Mouse (Mus musculus): ENCODE results near the gene Lst1. TPM values are rescaled to one million over a fixed set of nuclear protein-coding genes. Genes with fewer than 3 reads are reported as not detected.

Gene Lst1
- polyA plus RNA-seq, 1 experiment from 2014 or later: 4.7 TPM

GRCm38 (mm10) chr17:35167794-35168193, 20.4 kb downstream of the Lst1 start:
- Histone ChIP-seq H3K9ac (ENCODE audit: low read depth, low read length) (no peak overlapping the region), H3K36me3 (ENCODE audit: control insufficient read depth, insufficient read depth, low read length) (no peaks in the 10 kb centered on the region), H3K4me3 (ENCODE audit: low read depth, low read length) (no peak overlapping the region), H3K4me2 (ENCODE audit: low read length) (no peak overlapping the region), H3K27ac (ENCODE audit: low read length) (no peak overlapping the region), H3K27me3 (ENCODE audit: control insufficient read depth, insufficient read depth, low read depth, low read length) (no peaks in the 10 kb centered on the region), H3K4me1 (ENCODE audit: control insufficient read depth, insufficient read depth, low read length) (peaks cover 16% of the 10 kb centered on the region), H3K9me3 (replicated peaks; ENCODE audit: control insufficient read depth, low read length, poor library complexity, severe bottlenecking) (no peaks in the 10 kb centered on the region)
- ATAC-seq: no peak
- 88% methylated on average over 7 of the region's 7 CpGs for WGBS

- Histone ChIP-seq H3K4me2 (ENCODE audit: low read length) (peak overlapping the region; percentile 66), H3K9me3 (replicated peaks; ENCODE audit: control insufficient read depth, low read length, poor library complexity, severe bottlenecking) (no peaks in the 10 kb centered on the region), H3K36me3 (ENCODE audit: control insufficient read depth, insufficient read depth, low read length) (no peaks in the 10 kb centered on the region; the same call in 1 of the 2 replicates), H3K4me3 (ENCODE audit: low read depth, low read length) (peak overlapping the region; percentile 99), H3K4me1 (ENCODE audit: control insufficient read depth, insufficient read depth, low read length) (peaks cover 27% of the 10 kb centered on the region), H3K27me3 (ENCODE audit: control insufficient read depth, insufficient read depth, low read depth, low read length) (no peaks in the 10 kb centered on the region), H3K27ac (ENCODE audit: low read length) (peak overlapping the region; percentile 99), H3K9ac (ENCODE audit: low read depth, low read length) (peak overlapping the region; percentile 63; the same call in 1 of the 2 replicates)
- ATAC-seq: no peak
- WGBS: 66% methylated on average over 8 of the region's 8 CpGs
These were observed 21.7 kb downstream of the Lst1 start for GRCm38 (mm10) chr17:35166352-35167035.

GRCm38 (mm10) chr17:35165451-35166155, 22.6 kb downstream of the Lst1 start:
- Histone ChIP-seq H3K36me3 (ENCODE audit: control insufficient read depth, insufficient read depth, low read length) (peaks cover 8% of the 10 kb centered on the region), H3K4me1 (ENCODE audit: control insufficient read depth, insufficient read depth, low read length) (peaks cover 29% of the 10 kb centered on the region), H3K4me3 (ENCODE audit: low read depth, low read length) (peak overlapping the region; percentile 99), H3K27me3 (ENCODE audit: control insufficient read depth, insufficient read depth, low read depth, low read length) (no peaks in the 10 kb centered on the region), H3K27ac (ENCODE audit: low read length) (peak overlapping the region; percentile 99), H3K4me2 (ENCODE audit: low read length) (peak overlapping the region; percentile 66), H3K9ac (ENCODE audit: low read depth, low read length) (peak overlapping the region; percentile 63), H3K9me3 (replicated peaks; ENCODE audit: control insufficient read depth, low read length, poor library complexity, severe bottlenecking) (no peaks in the 10 kb centered on the region)
- no peak for ATAC-seq
- WGBS: 17% methylated on average over 12 of the region's 12 CpGs

GRCm38 (mm10) chr17:35164568-35165450, 23.4 kb downstream of the Lst1 start, which contains the start of gene Prrc2a:
TSS of gene Prrc2a (minus strand) at chr17:35164897.
- peak within 1 kb of the TSS; percentile 71 for H3K4me2 ChIP-seq (ENCODE audit: low read length)
- peaks cover 29% of the 10 kb centered on the region for H3K4me1 ChIP-seq (ENCODE audit: control insufficient read depth, insufficient read depth, low read length)
- peak; percentile 94 for ATAC-seq
- peak within 1 kb of the TSS; percentile 99 for H3K4me3 ChIP-seq (ENCODE audit: low read depth, low read length)
- WGBS: under 1% methylated on average over 43 of the region's 89 CpGs
- peaks cover 15% of the 10 kb centered on the region for H3K36me3 ChIP-seq (ENCODE audit: control insufficient read depth, insufficient read depth, low read length)
- peak within 1 kb of the TSS; percentile 99 for H3K27ac ChIP-seq (ENCODE audit: low read length)
- H3K9me3 ChIP-seq (replicated peaks; ENCODE audit: control insufficient read depth, low read length, poor library complexity, severe bottlenecking): no peaks in the 10 kb centered on the region
- H3K27me3 ChIP-seq (ENCODE audit: control insufficient read depth, insufficient read depth, low read depth, low read length): no peaks in the 10 kb centered on the region
- peak within 1 kb of the TSS; percentile 100 for H3K9ac ChIP-seq (ENCODE audit: low read depth, low read length)

- Histone ChIP-seq H3K4me3 (ENCODE audit: low read depth, low read length) (peak overlapping the region; percentile 99), H3K9me3 (replicated peaks; ENCODE audit: control insufficient read depth, low read length, poor library complexity, severe bottlenecking) (no peaks in the 10 kb centered on the region), H3K4me1 (ENCODE audit: control insufficient read depth, insufficient read depth, low read length) (peaks cover 29% of the 10 kb centered on the region), H3K9ac (ENCODE audit: low read depth, low read length) (peak overlapping the region; percentile 100), H3K4me2 (ENCODE audit: low read length) (peak overlapping the region; percentile 71), H3K27ac (ENCODE audit: low read length) (peak overlapping the region; percentile 99), H3K27me3 (ENCODE audit: control insufficient read depth, insufficient read depth, low read depth, low read length) (no peaks in the 10 kb centered on the region), H3K36me3 (ENCODE audit: control insufficient read depth, insufficient read depth, low read length) (peaks cover 21% of the 10 kb centered on the region)
- under 1% methylated on average over 26 of the region's 28 CpGs for WGBS
- ATAC-seq: no peak
These were observed 24.0 kb downstream of the Lst1 start for GRCm38 (mm10) chr17:35164218-35164567.

- peak overlapping the region; percentile 99 for H3K27ac ChIP-seq (ENCODE audit: low read length)
- peaks cover 29% of the 10 kb centered on the region for H3K4me1 ChIP-seq (ENCODE audit: control insufficient read depth, insufficient read depth, low read length)
- peak overlapping the region; percentile 99 for H3K4me3 ChIP-seq (ENCODE audit: low read depth, low read length)
- H3K36me3 ChIP-seq (ENCODE audit: control insufficient read depth, insufficient read depth, low read length): peaks cover 28% of the 10 kb centered on the region
- WGBS: 8% methylated on average over 8 of the region's 8 CpGs
- no peaks in the 10 kb centered on the region for H3K9me3 ChIP-seq (replicated peaks; ENCODE audit: control insufficient read depth, low read length, poor library complexity, severe bottlenecking)
- H3K27me3 ChIP-seq (ENCODE audit: control insufficient read depth, insufficient read depth, low read depth, low read length): no peaks in the 10 kb centered on the region
- peak overlapping the region; percentile 100 for H3K9ac ChIP-seq (ENCODE audit: low read depth, low read length)
- H3K4me2 ChIP-seq (ENCODE audit: low read length): peak overlapping the region; percentile 71
- ATAC-seq: no peak
These were observed 24.7 kb downstream of the Lst1 start for GRCm38 (mm10) chr17:35163326-35164081.

GRCm38 (mm10) chr17:35162730-35163129, 25.5 kb downstream of the Lst1 start:
- Histone ChIP-seq H3K4me2 (ENCODE audit: low read length) (peak overlapping the region; percentile 71), H3K9ac (ENCODE audit: low read depth, low read length) (peak overlapping the region; percentile 100), H3K36me3 (ENCODE audit: control insufficient read depth, insufficient read depth, low read length) (peaks cover 35% of the 10 kb centered on the region), H3K4me3 (ENCODE audit: low read depth, low read length) (peak overlapping the region; percentile 99), H3K27ac (ENCODE audit: low read length) (peak overlapping the region; percentile 48; the same call in 1 of the 2 replicates), H3K9me3 (replicated peaks; ENCODE audit: control insufficient read depth, low read length, poor library complexity, severe bottlenecking) (no peaks in the 10 kb centered on the region), H3K4me1 (ENCODE audit: control insufficient read depth, insufficient read depth, low read length) (peaks cover 29% of the 10 kb centered on the region), H3K27me3 (ENCODE audit: control insufficient read depth, insufficient read depth, low read depth, low read length) (no peaks in the 10 kb centered on the region)
- 30% methylated on average over 12 of the region's 12 CpGs for WGBS
- no peak for ATAC-seq

GRCm38 (mm10) chr17:35162121-35162520, 26.1 kb downstream of the Lst1 start:
- no peaks in the 10 kb centered on the region for H3K9me3 ChIP-seq (replicated peaks; ENCODE audit: control insufficient read depth, low read length, poor library complexity, severe bottlenecking)
- WGBS: 57% methylated on average over 14 of the region's 14 CpGs
- H3K9ac ChIP-seq (ENCODE audit: low read depth, low read length): peak overlapping the region; percentile 100
- H3K4me2 ChIP-seq (ENCODE audit: low read length): peak overlapping the region; percentile 71
- no peak overlapping the region for H3K27ac ChIP-seq (ENCODE audit: low read length)
- H3K36me3 ChIP-seq (ENCODE audit: control insufficient read depth, insufficient read depth, low read length): peaks cover 41% of the 10 kb centered on the region
- peak overlapping the region; percentile 99 for H3K4me3 ChIP-seq (ENCODE audit: low read depth, low read length)
- no peaks in the 10 kb centered on the region for H3K27me3 ChIP-seq (ENCODE audit: control insufficient read depth, insufficient read depth, low read depth, low read length)
- peaks cover 29% of the 10 kb centered on the region for H3K4me1 ChIP-seq (ENCODE audit: control insufficient read depth, insufficient read depth, low read length)
- no peak for ATAC-seq

Measured in midbrain, embryonic 16.5 days (tissue).